Mouse (Mus musculus): ENCODE measurements at regions not wholly inside any gene's neighbourhood (a gene's known extent, or its start where the extent isn't known, plus 50 kb on each side); places are given as distances from the start of the nearest gene placed in this dataset.

GRCm38 (mm10) chr3:39069011-39069410, 182.3 kb downstream of the Fat4 start:
- Histone ChIP-seq H3K9me3 (replicated peaks; ENCODE audit: low read length) (no peaks in the 10 kb centered on the region), H3K4me2 (ENCODE audit: insufficient read depth, low read depth, poor library complexity, severe bottlenecking) (no peak overlapping the region), H3K27ac (ENCODE audit: insufficient read depth, low read depth) (no peak overlapping the region), H3K9ac (ENCODE audit: insufficient read depth, low read depth) (no peak overlapping the region), H3K36me3 (replicated peaks in 1 of 2; ENCODE audit: control insufficient read depth in 1 of 2, insufficient read depth in 1 of 2, low read length in 1 of 2) (no peaks in the 10 kb centered on the region), H3K4me3 (replicated peaks in 1 of 3; ENCODE audit: low read depth in 2 of 3, low read length in 2 of 3, poor library complexity in 1 of 3) (no peak overlapping the region), H3K27me3 (replicated peaks) (no peaks in the 10 kb centered on the region), H3K4me1 (ENCODE audit: control insufficient read depth in 1 of 2, insufficient read depth in 2 of 2) (no peaks in the 10 kb centered on the region), H3K79me2 (replicated peaks; ENCODE audit: control insufficient read depth, extremely low read depth, insufficient read depth, poor library complexity, severe bottlenecking) (no peaks in the 10 kb centered on the region)
- no peak for DNase-seq (ENCODE audit: extremely low read depth)
- TF ChIP-seq MXI1 (IDR thresholded peaks at IDR 0.05; ENCODE audit: low read depth, low read length) (no peak), JUND (conservative IDR thresholded peaks at IDR 0.05; ENCODE audit: low read depth, low read length) (no peak), CHD1 (IDR thresholded peaks at IDR 0.05; ENCODE audit: low read depth, low read length) (no peak), EP300 (IDR thresholded peaks at IDR 0.05; ENCODE audit: low read length) (no peak), HCFC1 (IDR thresholded peaks at IDR 0.05; ENCODE audit: low read depth, low read length) (no peak), UBTF (IDR thresholded peaks at IDR 0.05; ENCODE audit: low read depth, low read length) (no peak), POLR2AphosphoS2 (IDR thresholded peaks at IDR 0.05; ENCODE audit: low read depth, low read length) (no peak), SMC3 (IDR thresholded peaks at IDR 0.05; ENCODE audit: low read depth, low read length) (no peak), NRF1 (IDR thresholded peaks at IDR 0.05; ENCODE audit: low read depth, low read length) (no peak), E2F4 (IDR thresholded peaks at IDR 0.05; ENCODE audit: insufficient replicate concordance, low read depth, low read length) (no peak), NELFE (IDR thresholded peaks at IDR 0.05; ENCODE audit: low read depth, low read length) (no peak), ZKSCAN1 (IDR thresholded peaks at IDR 0.05; ENCODE audit: borderline replicate concordance, low read depth, low read length) (no peak), SIN3A (IDR thresholded peaks at IDR 0.05; ENCODE audit: low read length) (no peak), ZNF384 (IDR thresholded peaks at IDR 0.05; ENCODE audit: low read depth, low read length) (no peak), MAZ (IDR thresholded peaks at IDR 0.05; ENCODE audit: low read depth, low read length) (no peak), MEF2A (IDR thresholded peaks at IDR 0.05; ENCODE audit: borderline replicate concordance, low read depth, low read length) (no peak), TCF12 (IDR thresholded peaks at IDR 0.05; ENCODE audit: low read depth, low read length) (no peak), CHD2 (IDR thresholded peaks at IDR 0.05; ENCODE audit: low read length) (no peak), POLR2A (IDR thresholded peaks at IDR 0.05; ENCODE audit: low read depth, low read length) (no peak), ZMIZ1 (IDR thresholded peaks at IDR 0.05; ENCODE audit: low read depth, low read length) (no peak)
- dilution Hi-C loops (cut with MboI; ENCODE audit: extremely low pct_ligation_motif_present, extremely low pct_unique_long_range_greater_than_20kb, low sequenced_read_pairs) (no loop called here), in situ Hi-C loops (cut with MboI; ENCODE audit: low pct_ligation_motif_present, low pct_unique_long_range_greater_than_20kb, low sequenced_read_pairs) (no loop called here)

- H3K9ac ChIP-seq (ENCODE audit: insufficient read depth, low read depth): no peak overlapping the region
- H3K4me1 ChIP-seq (ENCODE audit: control insufficient read depth in 1 of 2, insufficient read depth in 2 of 2): 0 out of 4 replicates have a peak, but pooled peaks cover 0 to 7% of the 10 kb centered on the region in 2 experiments
- no peaks in the 10 kb centered on the region for H3K9me3 ChIP-seq (replicated peaks; ENCODE audit: low read length)
- no peak overlapping the region for H3K4me2 ChIP-seq (ENCODE audit: insufficient read depth, low read depth, poor library complexity, severe bottlenecking)
- H3K36me3 ChIP-seq (replicated peaks in 1 of 2; ENCODE audit: control insufficient read depth in 1 of 2, insufficient read depth in 1 of 2, low read length in 1 of 2): no peaks in the 10 kb centered on the region
- no peak overlapping the region for H3K4me3 ChIP-seq (replicated peaks in 1 of 3; ENCODE audit: low read depth in 2 of 3, low read length in 2 of 3, poor library complexity in 1 of 3)
- no peak overlapping the region for H3K27ac ChIP-seq (ENCODE audit: insufficient read depth, low read depth)
- no peaks in the 10 kb centered on the region for H3K27me3 ChIP-seq (replicated peaks)
- dilution Hi-C loops (cut with MboI; ENCODE audit: extremely low pct_ligation_motif_present, extremely low pct_unique_long_range_greater_than_20kb, low sequenced_read_pairs): no loop called here
- H3K79me2 ChIP-seq (replicated peaks; ENCODE audit: control insufficient read depth, extremely low read depth, insufficient read depth, poor library complexity, severe bottlenecking): no peaks in the 10 kb centered on the region
- in situ Hi-C loops (cut with MboI; ENCODE audit: low pct_ligation_motif_present, low pct_unique_long_range_greater_than_20kb, low sequenced_read_pairs): no loop called here
- TF ChIP-seq USF1 (IDR thresholded peaks at IDR 0.05; ENCODE audit: low read depth, low read length): no peak
- TF ChIP-seq POLR2AphosphoS2 (IDR thresholded peaks at IDR 0.05; ENCODE audit: low read depth, low read length): no peak
- no peak for TF ChIP-seq NELFE (IDR thresholded peaks at IDR 0.05; ENCODE audit: low read depth, low read length)
- TF ChIP-seq TBP (conservative IDR thresholded peaks at IDR 0.05; ENCODE audit: low read depth, low read length): no peak
- no peak for TF ChIP-seq KAT2A (IDR thresholded peaks at IDR 0.05; ENCODE audit: insufficient replicate concordance, low read length)
- TF ChIP-seq TCF12 (IDR thresholded peaks at IDR 0.05; ENCODE audit: low read depth, low read length): no peak
- TF ChIP-seq JUND (conservative IDR thresholded peaks at IDR 0.05; ENCODE audit: low read depth, low read length): no peak
- no peak for TF ChIP-seq HCFC1 (IDR thresholded peaks at IDR 0.05; ENCODE audit: low read depth, low read length)
- no peak for TF ChIP-seq NRF1 (IDR thresholded peaks at IDR 0.05; ENCODE audit: low read depth, low read length)
- TF ChIP-seq ELF1 (IDR thresholded peaks at IDR 0.05; ENCODE audit: low read depth, low read length): no peak
- no peak for TF ChIP-seq ETS1 (conservative IDR thresholded peaks at IDR 0.05; ENCODE audit: low read depth, low read length)
- no peak for TF ChIP-seq IRF4 (IDR thresholded peaks at IDR 0.05; ENCODE audit: low read depth, low read length)
- TF ChIP-seq E2F4 (IDR thresholded peaks at IDR 0.05; ENCODE audit: insufficient replicate concordance, low read depth, low read length): no peak
- TF ChIP-seq PAX5 (IDR thresholded peaks at IDR 0.05; ENCODE audit: low read length): no peak
- TF ChIP-seq MEF2A (IDR thresholded peaks at IDR 0.05; ENCODE audit: borderline replicate concordance, low read depth, low read length): no peak
- DNase-seq (ENCODE audit: extremely low read depth): peak; percentile 2
These were observed 196.0 kb downstream of the Fat4 start for GRCm38 (mm10) chr3:39082678-39083270.
